Mouse (Mus musculus) small intestine, adult 2 months (tissue): ENCODE data around the gene Btg1-ps2. TPM values are rescaled to one million over a fixed set of nuclear protein-coding genes. Genes with fewer than 3 reads are reported as not detected.

Experiments used
- H3K27ac ChIP-seq: fragments of 200-500 bp; 2 replicates; pipeline ENCODE4 v1.5.1; 2012; ENCODE audit warnings: low read depth, low read length, control low read depth, inconsistent platforms; ENCODE audit not compliant: insufficient read depth
- H3K27me3 ChIP-seq: fragments of 200-500 bp; 2 replicates; pipeline ENCODE4 v1.6.1; 2012; ENCODE audit warnings: mild to moderate bottlenecking, moderate library complexity, low read length, inconsistent platforms; ENCODE audit not compliant: control insufficient read depth, insufficient read depth
- H3K36me3 ChIP-seq: fragments of 200-500 bp; 2 replicates; pipeline ENCODE4 v1.6.1; 2012; ENCODE audit warnings: mild to moderate bottlenecking, low read length, control low read depth, inconsistent platforms; ENCODE audit not compliant: control insufficient read depth, insufficient read depth
- H3K4me1 ChIP-seq: fragments of 200-500 bp; 2 replicates; pipeline ENCODE4 v1.6.1; 2012; ENCODE audit warnings: low read length, inconsistent platforms, mixed read lengths; ENCODE audit not compliant: control insufficient read depth, insufficient read depth, insufficient read length
- H3K4me3 ChIP-seq: fragments of 200-500 bp; 2 replicates; pipeline ENCODE4 v1.5.1; 2012; ENCODE audit warnings: low read depth, mild to moderate bottlenecking, control low read depth, inconsistent platforms, low read length, moderate library complexity
- CTCF ChIP-seq: fragments of 200-500 bp; IDR thresholded peaks from 2 replicates; pipeline ENCODE4 v1.5.1; 2012; ENCODE audit warnings: low read depth, mild to moderate bottlenecking, control low read depth, inconsistent platforms, low read length, moderate library complexity, mixed read lengths; ENCODE audit not compliant: insufficient replicate concordance, insufficient read length; ENCODE audit errors: extremely low read depth
- POLR2A ChIP-seq: fragments of 200-500 bp; IDR thresholded peaks from 2 replicates; pipeline ENCODE4 v1.6.1; 2012; ENCODE audit warnings: low read depth, mild to moderate bottlenecking, control low read depth, inconsistent platforms, low read length, moderate library complexity
- WGBS: fragments of 180-500 bp; shearing (Covaris S2); methylation state at CpG from one replicate; pipeline ENCODE4 v1.1.7; 2018; 5-methylcytosine and 5-hydroxymethylcytosine counted together
- polyA plus RNA-seq: library from polyadenylated mRNA; depleted of rRNA; stranded (reverse); fragments of >200 nt; gene quantifications from 2 replicates; pipeline ENCODE4 v1.2.3, GENCODE M21; 2012; rRNA removed

Gene Btg1-ps2
- polyA plus RNA-seq, 1 experiment = not detected

GRCm38 (mm10) chrX:38008756-38009155 is 34.2 kb downstream of the Btg1-ps2 start:
- H3K27ac ChIP-seq = no peak overlapping the region
- TF ChIP-seq POLR2A = no peak
- no peak for TF ChIP-seq CTCF
- H3K27me3 ChIP-seq = no peaks in the 10 kb centered on the region
- no peaks in the 10 kb centered on the region for H3K4me1 ChIP-seq
- WGBS = 41% methylated on average over 2 of the region's 2 CpGs
- no peaks in the 10 kb centered on the region for H3K36me3 ChIP-seq
- no peak overlapping the region for H3K4me3 ChIP-seq

Other genes starting within 250 kb of the Btg1-ps2 start
- gene Rhox5, start 238.3 kb downstream of the Btg1-ps2 start, polyA plus RNA-seq = not detected in 2 replicates
- gene Rhox6, start 216.2 kb downstream of the Btg1-ps2 start, polyA plus RNA-seq = not detected in 2 replicates
- gene Rhox7a, start 211.4 kb downstream of the Btg1-ps2 start, polyA plus RNA-seq = not detected in 2 replicates
- not detected in 2 replicates for gene Rhox8, start 164.2 kb downstream of the Btg1-ps2 start, polyA plus RNA-seq
- not detected in 2 replicates for gene Rhox7b, start 145.9 kb downstream of the Btg1-ps2 start, polyA plus RNA-seq
- not detected in 2 replicates for gene Rhox9, start 141.3 kb downstream of the Btg1-ps2 start, polyA plus RNA-seq
- gene Btg1-ps1, start 24.3 kb downstream of the Btg1-ps2 start, polyA plus RNA-seq = not detected in 2 replicates
- not detected in 2 replicates for gene Rhox10, start 23.4 kb upstream of the Btg1-ps2 start, polyA plus RNA-seq
- gene Rhox11, start 42.0 kb upstream of the Btg1-ps2 start, polyA plus RNA-seq = not detected in 2 replicates
- not detected in 2 replicates for gene Rhox12, start 67.8 kb upstream of the Btg1-ps2 start, polyA plus RNA-seq
- not detected in 2 replicates for gene Rhox13, start 78.1 kb upstream of the Btg1-ps2 start, polyA plus RNA-seq
- 0.88 and 1.4 TPM in 2 replicates for gene Zbtb33, start 146.7 kb upstream of the Btg1-ps2 start, polyA plus RNA-seq
- gene Tmem255a, start 209.3 kb upstream of the Btg1-ps2 start, polyA plus RNA-seq = 0.13 and 0.47 TPM in 2 replicates